Mouse (Mus musculus): ENCODE results near the gene Parm1. TPM values are rescaled to one million over a fixed set of nuclear protein-coding genes. Genes with fewer than 3 reads are reported as not detected.

The Parm1 gene
- total RNA-seq, 2 experiments from 2014 or later: 60.7 to 63.4 TPM

DNA sequence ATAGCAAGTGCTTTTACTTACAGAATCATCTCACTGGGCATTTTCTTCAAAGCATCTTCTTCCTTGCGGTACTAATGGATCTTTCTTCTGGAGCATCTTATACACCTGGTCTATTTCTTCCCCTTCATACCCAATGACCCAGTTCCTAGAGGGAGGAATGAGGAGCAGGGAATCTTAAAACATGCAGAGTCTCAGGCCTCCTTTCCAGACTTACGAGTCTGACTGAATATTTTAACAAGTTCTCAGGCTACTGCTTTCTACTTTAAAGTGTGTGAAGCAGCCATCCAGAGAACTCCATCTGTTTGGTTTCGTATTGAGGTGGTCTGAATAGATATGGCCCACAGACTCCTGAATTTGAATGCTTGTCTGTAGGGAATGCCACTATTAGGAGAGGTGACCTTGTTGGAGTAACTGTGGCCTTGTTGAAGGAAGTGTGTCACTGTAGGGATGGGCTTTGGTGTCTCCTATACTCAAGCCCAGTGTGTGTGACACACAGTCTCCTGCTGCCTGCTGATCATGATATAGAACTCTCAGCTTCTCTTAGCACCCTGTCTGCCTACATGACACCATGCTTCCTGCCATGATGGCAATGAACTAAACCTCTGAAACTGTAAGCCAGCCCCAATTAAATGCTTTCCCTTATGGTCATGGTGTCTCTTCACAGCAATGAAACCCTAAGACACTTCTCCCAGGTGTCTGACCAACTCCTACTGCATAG, 137.1 kb downstream of the Parm1 start:
- DNase-seq: no peak

GRCm38 (mm10) chr5:91655263-91655662, 137.8 kb downstream of the Parm1 start:
- no peak for DNase-seq

DNA sequence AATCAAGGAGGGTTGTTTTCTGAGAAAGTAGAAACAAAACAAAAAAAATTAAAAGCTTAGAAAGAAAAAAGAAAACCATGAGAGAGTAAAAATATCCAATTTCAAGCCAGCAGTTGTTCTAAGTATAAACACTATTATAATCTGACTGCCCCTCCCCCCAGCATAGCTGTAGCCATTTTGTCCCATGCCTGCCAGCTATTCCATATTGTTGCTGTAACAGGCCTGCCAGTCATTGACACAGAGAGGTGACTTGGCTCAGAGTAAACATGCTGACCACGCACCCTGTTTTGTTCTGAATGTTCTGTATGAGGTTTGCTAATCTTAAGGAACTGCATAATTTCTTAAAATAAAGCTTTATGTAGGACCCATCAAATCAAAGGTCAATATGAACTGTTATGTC, 145.3 kb downstream of the Parm1 start:
- DNase-seq: no peak

DNA sequence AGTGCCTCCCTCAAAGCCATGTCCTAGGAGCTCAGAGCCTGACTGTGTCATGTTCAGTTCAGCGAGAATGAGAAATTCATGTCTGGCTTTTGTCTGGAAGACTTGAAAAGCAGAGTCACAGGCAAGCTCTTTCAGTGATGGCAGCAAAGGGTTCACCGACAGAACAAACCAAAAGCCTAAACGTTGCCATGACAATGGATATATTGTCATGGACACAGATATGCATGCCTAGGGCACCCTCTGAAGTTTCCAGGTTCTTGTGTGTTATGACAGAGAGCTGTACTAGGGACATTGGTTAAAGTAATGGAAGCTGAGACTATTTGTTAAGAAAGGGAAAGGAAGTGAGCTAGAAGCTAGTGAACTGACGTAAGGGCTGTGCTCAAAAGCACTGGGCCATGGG, 149.7 kb downstream of the Parm1 start:
- DNase-seq: no peak

DNA sequence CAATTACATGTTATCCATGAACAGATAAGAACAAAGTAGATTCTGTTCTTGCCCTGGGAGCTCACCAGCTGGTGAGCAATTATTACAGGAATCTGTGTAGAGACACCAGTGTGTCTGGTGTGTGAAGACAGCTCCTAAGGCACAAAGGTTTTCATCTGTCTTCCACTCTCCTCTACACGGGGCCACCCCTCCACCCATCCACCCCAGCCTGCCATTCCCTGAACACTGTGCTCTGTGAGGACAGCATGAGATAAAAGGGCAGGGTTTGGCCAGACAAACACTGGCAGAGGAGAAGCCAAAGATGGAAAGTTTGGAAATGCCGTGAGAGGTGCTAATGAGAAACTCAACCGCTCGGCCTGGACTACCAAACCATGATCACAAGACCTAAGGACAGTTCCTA, 151.8 kb downstream of the Parm1 start:
- peak; percentile 9 for DNase-seq

Other genes with a start within 250 kb of the Parm1 start
- 1 to 10 TPM; 3.0 to 3.1 TPM for gene Btc, start 114.6 kb upstream of the Parm1 start, total RNA-seq (2021)